Mouse (Mus musculus): Measurements from ENCODE around the gene Pp2d1. TPM values are rescaled to one million over a fixed set of nuclear protein-coding genes. Genes with fewer than 3 reads are reported as not detected.

The Pp2d1 gene
- polyA plus RNA-seq, 1 experiment from 2014 or later, result not detected

DNA sequence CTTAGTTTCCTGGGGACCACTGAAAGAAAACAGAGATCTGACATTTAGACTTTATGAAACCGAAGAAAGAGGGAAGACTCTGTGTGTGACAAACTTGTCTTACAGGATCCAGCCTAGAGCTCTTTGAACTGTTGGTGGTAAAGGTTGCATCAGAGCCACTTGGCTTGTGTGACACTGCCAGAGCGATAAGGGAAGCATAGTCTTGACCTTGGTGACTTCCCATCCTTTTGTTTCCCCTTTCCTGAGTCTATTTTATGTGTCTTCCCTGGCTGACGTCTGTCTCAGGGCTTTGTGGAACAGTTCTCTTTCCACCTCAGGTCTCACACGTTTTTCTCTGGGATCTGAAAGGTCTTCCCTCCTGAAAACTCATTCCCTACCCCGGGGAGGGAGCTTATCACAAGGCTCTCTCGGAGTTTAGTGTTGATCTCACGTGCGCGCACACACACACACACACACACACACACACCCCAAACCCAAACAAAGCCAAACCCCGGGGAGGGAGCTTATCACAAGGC is 31.2 kb upstream of the Pp2d1 start:
- Histone ChIP-seq H3K79me2 (ENCODE audit: inconsistent target) (peaks cover 77% of the 10 kb centered on the region), H3K27ac (peak overlapping the region; percentile 57), H3K36me3 (ENCODE audit: inconsistent target) (no peaks in the 10 kb centered on the region), H3K4me3 (ENCODE audit: inconsistent target) (peak overlapping the region; percentile 19; the same call in 1 of the 2 replicates)
- 30% methylated on average over 9 of the region's 10 CpGs for WGBS (ENCODE audit: missing documents)

DNA sequence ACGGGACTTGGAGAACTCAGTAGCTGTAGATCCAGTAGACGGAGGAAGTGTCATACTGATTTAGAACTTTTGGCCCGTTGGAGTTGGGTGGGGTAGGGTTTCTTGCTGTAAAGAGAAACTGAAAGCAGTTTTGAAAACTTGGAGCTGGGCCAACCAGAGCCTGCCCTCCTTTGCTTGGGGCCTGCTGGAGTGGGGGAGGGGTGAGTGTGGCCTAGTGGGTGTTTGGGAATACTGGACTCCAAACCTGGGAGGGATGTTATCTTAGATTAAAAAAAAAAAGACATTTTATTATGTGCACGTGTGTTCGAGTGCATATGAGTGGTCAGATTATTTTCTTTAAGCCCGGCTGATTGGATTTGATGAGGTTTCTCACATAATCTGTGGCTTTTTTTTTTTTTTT is 30.6 kb upstream of the Pp2d1 start:
- 7% methylated on average over 6 of the region's 6 CpGs for WGBS (ENCODE audit: missing documents)
- Histone ChIP-seq H3K4me3 (ENCODE audit: inconsistent target) (peak overlapping the region; percentile 19), H3K27ac (peak overlapping the region; percentile 57), H3K79me2 (ENCODE audit: inconsistent target) (peaks cover 72% of the 10 kb centered on the region), H3K36me3 (ENCODE audit: inconsistent target) (no peaks in the 10 kb centered on the region)

DNA sequence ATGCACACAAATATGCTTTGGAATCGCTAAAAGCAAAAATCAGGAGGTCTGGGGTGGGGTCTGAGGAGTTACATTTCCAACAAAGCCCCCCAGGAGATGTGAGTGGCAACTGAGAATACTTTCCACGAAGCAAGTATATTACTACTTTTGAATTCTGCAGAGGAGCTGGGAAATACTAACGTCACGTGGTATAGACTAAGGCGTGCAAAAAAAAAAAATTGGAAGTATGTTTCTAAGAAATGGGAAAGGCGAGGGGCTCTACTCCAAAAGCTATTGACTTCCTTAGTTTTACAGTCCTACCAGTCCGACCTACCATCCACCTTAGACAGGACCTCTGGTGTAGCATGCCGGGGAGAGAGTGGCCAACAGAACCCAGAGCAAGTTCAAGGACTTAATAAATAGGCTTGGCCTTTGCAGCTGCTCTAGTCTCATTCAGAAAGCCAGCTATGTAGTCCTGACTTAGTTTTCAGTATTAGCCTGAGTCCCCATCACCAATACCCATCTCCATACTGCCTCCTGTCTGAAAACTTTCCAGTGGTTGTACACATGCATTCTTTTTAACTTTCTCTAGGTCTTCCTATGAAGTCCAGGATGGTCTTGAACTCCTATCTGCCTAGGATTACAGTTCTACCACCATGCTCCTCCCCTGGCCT is 29.6 kb upstream of the Pp2d1 start:
- Histone ChIP-seq H3K36me3 (ENCODE audit: inconsistent target) (no peaks in the 10 kb centered on the region), H3K79me2 (ENCODE audit: inconsistent target) (peaks cover 62% of the 10 kb centered on the region), H3K27ac (0 out of 2 replicates have a peak overlapping the region, but pooled peaks have one; percentile 57), H3K4me3 (ENCODE audit: inconsistent target) (peak overlapping the region; percentile 81)
- WGBS (ENCODE audit: missing documents), result 44% methylated on average over 8 of the region's 8 CpGs

DNA sequence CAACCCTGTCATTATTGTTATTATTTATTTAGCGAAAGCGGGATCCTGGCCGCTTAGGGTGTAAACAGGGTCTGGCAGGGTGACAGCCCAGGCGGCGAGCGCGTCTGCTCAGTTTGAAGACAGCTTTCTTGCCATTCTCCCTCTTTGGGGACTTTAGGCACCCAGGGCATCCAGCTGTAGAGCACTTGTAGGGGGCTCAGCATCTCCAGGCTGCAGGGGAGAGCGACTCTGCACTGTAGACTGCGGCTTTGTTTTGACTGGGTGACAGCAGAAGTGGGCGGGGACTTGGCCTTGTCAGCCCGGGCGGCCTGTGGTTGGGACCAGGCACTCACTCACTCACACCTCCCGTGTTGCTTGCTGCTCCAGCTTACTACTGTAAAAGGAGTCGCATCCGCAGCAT is 28.9 kb upstream of the Pp2d1 start:
- Histone ChIP-seq H3K27ac (no peak overlapping the region), H3K4me3 (ENCODE audit: inconsistent target) (peak overlapping the region; percentile 81), H3K36me3 (ENCODE audit: inconsistent target) (no peaks in the 10 kb centered on the region), H3K79me2 (ENCODE audit: inconsistent target) (peaks cover 54% of the 10 kb centered on the region)
- 0% methylated on average over 15 of the region's 15 CpGs for WGBS (ENCODE audit: missing documents)

DNA sequence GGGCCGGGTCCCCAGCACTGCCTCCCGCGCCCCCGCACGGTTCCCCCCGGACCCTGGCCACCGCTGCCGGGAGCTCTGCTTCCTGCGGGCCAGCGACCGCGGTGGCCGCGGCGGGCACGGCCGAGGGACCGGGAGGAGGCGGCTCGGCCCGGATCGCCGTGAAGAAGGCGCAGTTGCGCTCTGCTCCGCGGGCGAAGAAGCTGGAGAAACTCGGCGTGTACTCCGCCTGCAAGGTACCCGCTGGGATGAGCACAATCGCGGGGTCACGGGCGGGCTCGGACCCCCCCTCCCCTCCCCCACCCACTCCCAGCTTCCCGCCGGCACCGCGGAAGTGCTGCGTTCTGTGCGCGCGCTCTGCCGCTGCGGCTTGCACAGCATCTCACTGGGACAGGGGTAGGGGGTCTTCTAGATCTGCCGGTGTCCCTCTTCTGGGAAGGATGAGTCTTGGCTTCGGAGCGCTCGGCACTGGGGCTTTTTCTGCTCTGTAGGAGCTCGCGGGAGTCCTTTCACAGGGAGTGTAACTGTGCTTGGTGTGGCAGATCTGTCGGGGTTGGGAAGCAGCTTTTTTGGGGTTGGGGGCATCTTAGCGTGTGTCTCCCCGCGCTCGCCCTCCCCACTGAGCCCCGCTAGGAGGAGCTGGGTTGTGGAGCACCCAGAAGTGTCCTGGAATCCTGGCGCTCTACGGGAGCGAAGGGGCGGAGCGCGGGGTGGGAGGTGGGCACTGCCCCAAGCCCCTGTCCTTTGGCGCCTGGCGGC is 28.3 kb upstream of the Pp2d1 start:
- under 1% methylated on average over 63 of the region's 67 CpGs for WGBS (ENCODE audit: missing documents)
- peaks cover 48% of the 10 kb centered on the region for H3K79me2 ChIP-seq (ENCODE audit: inconsistent target)
- no peaks in the 10 kb centered on the region for H3K36me3 ChIP-seq (ENCODE audit: inconsistent target)
- H3K27ac ChIP-seq, result peak overlapping the region; percentile 55
- peak overlapping the region; percentile 81 for H3K4me3 ChIP-seq (ENCODE audit: inconsistent target)

DNA sequence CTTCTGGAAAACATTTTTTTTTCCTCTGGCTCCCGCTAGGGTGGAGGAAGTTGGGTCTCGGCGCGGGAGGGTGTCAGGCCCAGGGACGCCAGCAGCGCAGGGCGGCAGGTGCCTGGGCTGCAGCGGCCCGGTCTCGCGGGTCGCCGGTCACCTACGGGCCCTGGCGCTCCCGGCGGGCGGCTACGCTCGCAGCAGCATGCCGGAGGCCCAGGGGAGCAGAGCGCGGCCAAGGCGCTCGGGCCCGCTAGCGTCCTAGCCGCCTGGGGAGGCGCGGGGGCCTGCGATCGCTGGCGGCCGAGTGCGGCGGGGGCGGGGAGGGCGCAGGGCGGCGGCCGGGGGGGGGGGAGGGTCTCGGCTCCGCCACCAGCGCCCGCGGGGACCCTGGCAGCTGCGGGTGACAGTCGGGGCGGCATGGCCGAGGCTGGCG is 27.7 kb upstream of the Pp2d1 start:
- H3K4me3 ChIP-seq (ENCODE audit: inconsistent target), result peak overlapping the region; percentile 37; the same call in 1 of the 2 replicates
- 0% methylated on average over 15 of the region's 51 CpGs for WGBS (ENCODE audit: missing documents)
- 0 out of 2 replicates have a peak overlapping the region, but pooled peaks have one; percentile 42 for H3K27ac ChIP-seq
- H3K36me3 ChIP-seq (ENCODE audit: inconsistent target), result no peaks in the 10 kb centered on the region
- peaks cover 43% of the 10 kb centered on the region for H3K79me2 ChIP-seq (ENCODE audit: inconsistent target)

DNA sequence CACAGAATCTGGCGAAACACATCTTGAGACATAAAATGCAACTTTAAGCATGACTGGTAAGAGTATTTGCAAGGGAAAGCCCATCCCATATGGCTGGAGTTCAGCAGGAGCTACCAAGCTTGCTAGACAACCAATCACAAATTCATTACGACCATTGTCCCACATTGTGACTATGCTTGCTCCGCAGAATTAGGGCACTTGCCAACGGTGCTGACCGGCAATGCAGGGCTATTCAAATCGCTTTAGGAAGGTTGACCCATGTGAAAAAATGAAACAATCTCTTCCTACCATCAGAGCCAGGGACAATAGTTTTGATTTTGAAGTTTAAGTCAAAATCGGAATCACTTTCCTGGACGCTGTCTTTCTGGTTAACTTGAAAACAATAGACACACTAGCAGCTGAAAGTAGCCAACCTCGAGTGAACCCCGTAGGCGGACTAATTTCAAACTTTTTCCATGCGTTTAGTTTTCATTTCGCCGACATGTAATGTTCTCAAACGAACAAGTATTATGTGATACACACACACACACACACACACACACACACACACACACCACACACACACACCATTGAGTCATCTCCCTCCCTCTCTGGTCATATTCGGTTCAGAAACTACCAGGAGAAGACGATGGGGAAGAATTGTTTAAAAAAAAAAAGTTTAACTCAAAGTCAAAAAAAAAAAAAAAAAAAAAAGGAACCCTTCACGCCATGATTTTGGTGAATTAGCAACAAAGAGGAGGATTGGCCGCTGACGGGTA is 27.1 kb upstream of the Pp2d1 start, which contains the start of gene Kat2b:
Kat2b (plus strand) TSS at position 701 of the 758 bp plus-strand sequence.
- 2% methylated on average over 18 of the region's 20 CpGs for WGBS (ENCODE audit: missing documents)
- H3K79me2 ChIP-seq (ENCODE audit: inconsistent target), result peaks cover 37% of the 10 kb centered on the region
- H3K27ac ChIP-seq, result peak within 1 kb of the TSS; percentile 55
- H3K4me3 ChIP-seq (ENCODE audit: inconsistent target), result peak within 1 kb of the TSS; percentile 81
- H3K36me3 ChIP-seq (ENCODE audit: inconsistent target), result no peaks in the 10 kb centered on the region

DNA sequence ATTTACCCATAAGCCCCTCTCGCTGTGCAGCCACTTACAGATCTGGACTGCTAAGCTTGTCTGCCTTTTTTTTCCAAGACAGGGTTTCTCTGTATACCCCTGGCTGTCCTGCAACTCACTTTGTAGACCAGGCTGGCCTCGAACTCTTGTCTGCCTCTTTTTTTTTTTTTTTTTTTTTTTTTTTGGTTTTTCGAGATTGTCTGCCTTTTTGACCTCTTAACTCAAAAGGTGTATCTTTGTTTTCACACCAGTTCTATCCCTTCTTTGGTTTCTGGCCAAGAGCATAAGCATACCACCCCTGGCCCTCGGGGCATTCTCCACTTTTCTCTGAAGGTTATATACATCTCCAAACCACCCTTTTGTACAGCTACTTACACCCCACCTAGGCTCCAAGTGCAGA is 25.6 kb upstream of the Pp2d1 start:
- H3K36me3 ChIP-seq (ENCODE audit: inconsistent target), result no peaks in the 10 kb centered on the region
- WGBS (ENCODE audit: missing documents), result 100% methylated on average over 3 of the region's 4 CpGs
- H3K27ac ChIP-seq, result no peak overlapping the region
- H3K4me3 ChIP-seq (ENCODE audit: inconsistent target), result no peak overlapping the region
- H3K79me2 ChIP-seq (ENCODE audit: inconsistent target), result peaks cover 24% of the 10 kb centered on the region

DNA sequence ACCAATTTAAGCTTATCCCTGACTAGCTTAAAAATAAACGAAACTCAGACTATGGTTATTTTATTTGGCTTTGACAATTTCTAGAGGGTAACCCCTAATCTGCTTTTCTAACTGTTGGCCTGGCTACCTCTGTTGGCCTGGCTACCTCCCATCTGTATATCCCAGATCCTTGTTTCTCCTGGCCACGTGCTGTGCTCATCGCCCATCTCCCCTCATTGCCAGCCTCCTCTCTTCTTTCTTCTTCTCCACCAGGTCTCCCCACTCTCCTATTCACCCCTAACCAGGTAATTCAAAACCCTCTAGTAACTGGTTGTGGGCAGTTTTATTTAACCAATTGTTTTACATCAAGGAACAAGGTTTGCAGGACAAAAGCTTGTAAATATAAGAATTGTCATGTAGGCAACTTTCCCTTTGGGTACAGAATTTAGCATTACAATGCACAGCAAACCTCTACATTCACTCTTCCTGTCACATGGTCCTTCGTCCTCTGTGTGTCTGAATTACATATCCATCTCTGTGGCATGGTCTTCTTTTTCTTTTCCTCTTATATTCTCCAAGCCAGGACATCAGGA is 22.3 kb upstream of the Pp2d1 start:
- 96% methylated on average over 4 of the region's 4 CpGs for WGBS (ENCODE audit: missing documents)
- Histone ChIP-seq H3K36me3 (ENCODE audit: inconsistent target) (no peaks in the 10 kb centered on the region), H3K79me2 (ENCODE audit: inconsistent target) (no peaks in the 10 kb centered on the region), H3K4me3 (ENCODE audit: inconsistent target) (no peak overlapping the region), H3K27ac (no peak overlapping the region)

DNA sequence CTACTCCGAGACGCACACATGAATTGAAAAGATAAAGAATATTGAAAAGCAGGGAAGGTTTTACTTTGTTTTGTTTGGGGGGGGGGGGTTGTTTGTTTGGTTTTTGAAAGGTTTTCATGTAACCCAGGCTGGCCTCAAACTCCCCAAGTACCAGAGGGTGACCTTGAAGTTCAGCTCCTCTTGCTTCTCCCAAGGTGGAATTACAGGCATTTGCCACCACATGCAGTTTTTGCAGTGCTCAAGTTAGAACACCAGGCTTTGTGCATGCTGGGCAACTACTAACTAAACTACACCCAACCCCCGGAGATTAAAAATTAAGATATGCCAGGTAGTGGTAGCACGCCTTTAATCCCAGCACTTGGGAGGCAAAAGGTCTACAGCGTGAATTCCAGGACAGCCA is 20.4 kb upstream of the Pp2d1 start:
- Histone ChIP-seq H3K79me2 (ENCODE audit: inconsistent target) (no peaks in the 10 kb centered on the region), H3K36me3 (ENCODE audit: inconsistent target) (no peaks in the 10 kb centered on the region), H3K4me3 (ENCODE audit: inconsistent target) (no peak overlapping the region), H3K27ac (no peak overlapping the region)
- WGBS (ENCODE audit: missing documents), result 86% methylated on average over 5 of the region's 5 CpGs

DNA sequence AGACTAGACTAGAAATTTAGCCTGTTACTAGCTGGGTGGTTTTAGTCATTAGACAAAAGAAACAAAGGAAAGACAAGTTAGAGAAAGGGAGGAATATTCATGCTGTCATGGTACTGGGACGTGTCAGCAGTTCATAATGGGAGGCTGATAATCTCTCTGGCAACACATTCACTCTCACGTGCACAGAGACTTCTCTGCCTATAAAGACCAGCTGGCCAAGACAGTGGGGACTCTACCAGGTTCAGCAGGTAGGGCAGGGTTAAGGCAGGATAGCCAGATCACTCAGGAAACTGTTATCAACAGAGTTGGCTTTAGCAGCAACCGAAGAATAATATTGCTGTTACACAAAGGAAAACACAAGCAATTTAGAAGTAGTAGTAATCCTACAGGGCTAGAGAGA is 18.2 kb upstream of the Pp2d1 start:
- no peak overlapping the region for H3K27ac ChIP-seq
- no peaks in the 10 kb centered on the region for H3K36me3 ChIP-seq (ENCODE audit: inconsistent target)
- no peak overlapping the region for H3K4me3 ChIP-seq (ENCODE audit: inconsistent target)
- no peaks in the 10 kb centered on the region for H3K79me2 ChIP-seq (ENCODE audit: inconsistent target)
- WGBS (ENCODE audit: missing documents), result 90% methylated on average over 3 of the region's 3 CpGs

DNA sequence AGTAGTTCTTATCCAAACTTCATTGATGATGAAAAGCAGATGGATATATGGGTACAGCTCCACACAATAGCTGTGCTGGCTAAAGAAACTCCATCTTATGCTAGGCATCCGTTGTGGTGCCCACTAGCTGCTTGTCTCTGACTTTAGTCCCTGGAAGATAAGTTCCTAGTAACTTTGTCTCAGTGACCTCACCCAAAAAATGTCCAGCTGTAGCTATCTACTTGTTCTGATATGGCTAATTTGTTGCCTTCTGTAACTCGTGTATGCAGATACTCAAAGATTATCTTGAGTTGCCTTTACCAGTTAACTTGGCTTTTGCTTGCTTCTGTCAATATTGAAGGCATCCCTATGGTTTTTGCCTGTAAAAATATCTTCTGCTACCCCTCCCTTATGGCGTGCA is 15.6 kb upstream of the Pp2d1 start:
- WGBS (ENCODE audit: missing documents), result 83% methylated on average over 3 of the region's 3 CpGs
- H3K79me2 ChIP-seq (ENCODE audit: inconsistent target), result no peaks in the 10 kb centered on the region
- H3K36me3 ChIP-seq (ENCODE audit: inconsistent target), result no peaks in the 10 kb centered on the region
- H3K4me3 ChIP-seq (ENCODE audit: inconsistent target), result no peak overlapping the region
- H3K27ac ChIP-seq, result no peak overlapping the region

DNA sequence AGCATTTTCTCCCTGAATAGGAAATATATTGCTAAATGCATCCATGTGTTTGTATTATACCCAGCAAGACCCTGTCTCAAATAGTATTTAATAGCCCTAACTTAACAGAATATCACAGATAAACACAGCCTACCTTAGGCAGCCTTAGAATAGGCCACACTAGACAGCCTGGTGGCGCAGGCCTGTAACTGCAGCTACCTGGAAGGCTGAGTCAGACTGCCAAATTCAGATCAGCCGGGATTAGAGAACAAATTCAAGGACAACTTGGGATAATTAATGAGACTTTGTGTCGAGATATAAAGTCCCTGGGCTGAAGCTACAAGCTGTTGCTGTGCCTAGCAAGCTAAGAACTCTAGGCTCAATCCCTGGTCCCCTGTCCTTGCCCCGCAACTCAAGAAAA is 14.8 kb upstream of the Pp2d1 start:
- Histone ChIP-seq H3K27ac (no peak overlapping the region), H3K79me2 (ENCODE audit: inconsistent target) (no peaks in the 10 kb centered on the region), H3K36me3 (ENCODE audit: inconsistent target) (no peaks in the 10 kb centered on the region), H3K4me3 (ENCODE audit: inconsistent target) (no peak overlapping the region)
- WGBS (ENCODE audit: missing documents), result 78% methylated on average over 4 of the region's 4 CpGs

All from macrophage (primary cell).